Mouse (Mus musculus): ENCODE results near the gene Pdia5. TPM values are rescaled to one million over a fixed set of nuclear protein-coding genes. Genes with fewer than 3 reads are reported as not detected.

Pdia5 gene
- polyA plus RNA-seq, 1 experiment from 2014 or later = 57.5 TPM

DNA sequence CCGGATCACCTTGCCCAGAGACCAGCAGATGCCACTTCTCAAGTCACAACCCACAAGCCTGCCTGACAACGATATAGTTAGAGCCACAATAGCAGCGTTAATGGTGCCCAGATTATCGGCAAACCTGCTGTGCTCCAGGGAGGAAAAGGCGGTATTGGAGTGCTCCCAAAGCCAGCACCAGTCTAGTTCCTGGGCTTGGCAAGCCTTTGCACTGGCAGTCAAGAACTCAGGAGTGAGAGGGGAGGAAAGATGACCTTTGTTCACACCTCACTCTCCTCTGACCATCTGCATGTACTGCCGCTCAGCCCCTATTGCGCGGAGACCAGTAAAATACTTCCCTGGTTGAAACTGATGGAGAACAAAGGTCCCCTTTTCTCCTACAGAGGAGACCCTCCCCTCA is 19.7 kb downstream of the Pdia5 start:
- H3K27ac ChIP-seq (ENCODE audit: low read length) = no peak overlapping the region
- no peaks in the 10 kb centered on the region for H3K27me3 ChIP-seq (ENCODE audit: control insufficient read depth, insufficient read depth, low read length)
- H3K36me3 ChIP-seq (ENCODE audit: control insufficient read depth, insufficient read depth, low read length) = no peaks in the 10 kb centered on the region
- 83% methylated on average over 8 of the region's 8 CpGs for WGBS
- H3K4me3 ChIP-seq (replicated peaks; ENCODE audit: low read length) = no peak overlapping the region
- H3K4me2 ChIP-seq (ENCODE audit: low read depth, low read length) = no peak overlapping the region
- no peaks in the 10 kb centered on the region for H3K9me3 ChIP-seq (replicated peaks; ENCODE audit: control insufficient read depth, low read length)
- H3K9ac ChIP-seq (ENCODE audit: low read length) = no peak overlapping the region
- ATAC-seq (ENCODE audit: insufficient read depth, low FRiP score) = no peak
- no peaks in the 10 kb centered on the region for H3K4me1 ChIP-seq (ENCODE audit: control insufficient read depth, insufficient read depth, low read length)

DNA sequence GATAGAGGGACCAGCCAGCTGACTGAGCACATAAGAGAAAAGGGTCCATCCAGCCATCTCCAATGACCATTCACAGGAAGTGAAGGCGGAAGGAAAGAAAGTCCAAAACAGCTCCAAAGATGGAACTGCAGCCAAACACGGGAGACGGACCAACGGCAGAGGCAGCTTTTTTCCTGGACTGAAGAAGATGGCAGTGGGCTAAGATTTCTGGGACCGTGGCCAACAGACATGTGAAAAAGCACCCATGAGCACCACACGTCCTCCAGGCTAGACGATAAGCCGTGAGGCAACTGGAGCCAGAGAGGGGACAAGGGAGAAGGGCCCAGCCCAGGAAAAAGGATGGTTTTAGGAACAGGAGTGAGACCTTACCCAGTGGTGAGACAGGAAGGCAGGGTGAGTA is 20.6 kb downstream of the Pdia5 start:
- H3K27ac ChIP-seq (ENCODE audit: low read length) = no peak overlapping the region
- ATAC-seq (ENCODE audit: insufficient read depth, low FRiP score) = no peak
- H3K4me3 ChIP-seq (replicated peaks; ENCODE audit: low read length) = no peak overlapping the region
- no peaks in the 10 kb centered on the region for H3K4me1 ChIP-seq (ENCODE audit: control insufficient read depth, insufficient read depth, low read length)
- H3K4me2 ChIP-seq (ENCODE audit: low read depth, low read length) = no peak overlapping the region
- H3K9ac ChIP-seq (ENCODE audit: low read length) = no peak overlapping the region
- no peaks in the 10 kb centered on the region for H3K9me3 ChIP-seq (replicated peaks; ENCODE audit: control insufficient read depth, low read length)
- H3K36me3 ChIP-seq (ENCODE audit: control insufficient read depth, insufficient read depth, low read length) = no peaks in the 10 kb centered on the region
- 60% methylated on average over 8 of the region's 8 CpGs for WGBS
- H3K27me3 ChIP-seq (ENCODE audit: control insufficient read depth, insufficient read depth, low read length) = no peaks in the 10 kb centered on the region

DNA sequence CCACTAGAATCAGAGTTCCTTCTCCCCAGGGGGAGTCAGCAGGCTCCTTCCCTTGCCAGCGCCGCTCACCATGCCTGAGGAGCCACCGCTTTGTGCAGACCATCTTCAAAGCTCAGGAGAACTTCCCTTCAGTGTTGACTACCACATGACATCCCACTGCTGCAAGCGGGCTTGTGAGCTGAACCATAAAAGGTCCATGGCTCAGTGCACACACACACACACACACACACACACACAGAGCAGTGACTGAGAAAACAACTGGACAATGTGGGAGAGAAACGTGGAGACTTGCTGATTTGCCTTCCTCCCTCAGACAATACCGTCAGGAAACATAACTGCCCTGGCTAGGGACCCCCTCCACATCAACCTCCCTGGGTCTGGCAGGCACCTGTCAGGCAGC is 21.7 kb downstream of the Pdia5 start:
- Histone ChIP-seq H3K27me3 (ENCODE audit: control insufficient read depth, insufficient read depth, low read length) (no peaks in the 10 kb centered on the region), H3K9me3 (replicated peaks; ENCODE audit: control insufficient read depth, low read length) (no peaks in the 10 kb centered on the region), H3K4me2 (ENCODE audit: low read depth, low read length) (no peak overlapping the region), H3K4me3 (replicated peaks; ENCODE audit: low read length) (no peak overlapping the region), H3K36me3 (ENCODE audit: control insufficient read depth, insufficient read depth, low read length) (no peaks in the 10 kb centered on the region), H3K27ac (ENCODE audit: low read length) (no peak overlapping the region), H3K9ac (ENCODE audit: low read length) (no peak overlapping the region), H3K4me1 (ENCODE audit: control insufficient read depth, insufficient read depth, low read length) (no peaks in the 10 kb centered on the region)
- ATAC-seq (ENCODE audit: insufficient read depth, low FRiP score) = no peak
- 80% methylated on average over 6 of the region's 6 CpGs for WGBS

DNA sequence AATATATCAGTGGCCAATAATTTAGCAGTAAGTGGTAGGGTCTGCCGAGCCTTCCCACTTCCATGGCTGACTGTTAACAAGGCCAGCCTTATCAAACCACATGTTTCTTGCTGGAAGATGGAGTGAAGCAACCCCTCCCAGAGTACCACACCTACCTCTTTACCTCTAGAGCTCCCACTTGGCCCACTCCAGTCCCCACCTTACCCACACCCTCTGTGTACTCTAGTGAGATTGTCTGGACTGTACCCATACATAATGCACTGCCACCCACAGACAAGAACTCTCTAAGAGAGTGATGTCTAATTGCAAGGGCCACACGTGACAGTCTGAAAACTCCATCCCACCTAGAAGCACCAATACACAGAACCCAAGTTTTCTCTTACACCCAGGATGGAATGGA is 23.6 kb downstream of the Pdia5 start:
- Histone ChIP-seq H3K9ac (ENCODE audit: low read length) (no peak overlapping the region), H3K9me3 (replicated peaks; ENCODE audit: control insufficient read depth, low read length) (no peaks in the 10 kb centered on the region), H3K4me2 (ENCODE audit: low read depth, low read length) (no peak overlapping the region), H3K27me3 (ENCODE audit: control insufficient read depth, insufficient read depth, low read length) (no peaks in the 10 kb centered on the region), H3K27ac (ENCODE audit: low read length) (no peak overlapping the region), H3K4me1 (ENCODE audit: control insufficient read depth, insufficient read depth, low read length) (no peaks in the 10 kb centered on the region), H3K4me3 (replicated peaks; ENCODE audit: low read length) (no peak overlapping the region), H3K36me3 (ENCODE audit: control insufficient read depth, insufficient read depth, low read length) (no peaks in the 10 kb centered on the region)
- 79% methylated on average over 2 of the region's 2 CpGs for WGBS
- ATAC-seq (ENCODE audit: insufficient read depth, low FRiP score) = no peak

DNA sequence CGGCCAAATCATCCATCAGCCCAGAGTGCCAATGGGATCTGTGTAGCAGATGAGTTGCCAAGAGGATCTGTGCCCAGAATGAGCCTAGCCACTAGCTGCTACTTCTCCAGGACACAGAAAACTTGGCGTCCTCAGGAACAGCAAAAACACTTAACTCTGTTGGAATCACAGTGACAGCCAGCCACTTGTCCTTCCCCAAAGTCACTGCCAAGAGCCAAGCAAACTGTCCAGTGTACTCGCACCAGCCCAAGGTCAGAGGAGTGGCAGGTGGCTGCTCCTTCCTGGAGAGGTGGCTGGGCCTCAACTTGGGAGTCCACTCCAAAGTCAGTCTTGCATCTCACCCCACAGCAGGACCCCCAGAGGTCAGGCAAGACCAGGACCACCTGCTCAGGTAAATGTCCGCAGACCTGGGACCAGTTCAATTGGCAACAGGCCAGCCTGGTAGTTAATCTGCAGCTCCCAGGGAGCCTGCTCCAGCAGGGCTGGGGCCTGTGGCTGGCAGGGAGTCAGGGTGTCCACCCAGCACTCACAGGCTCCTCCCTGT is 24.8 kb downstream of the Pdia5 start:
- no peaks in the 10 kb centered on the region for H3K4me1 ChIP-seq (ENCODE audit: control insufficient read depth, insufficient read depth, low read length)
- no peak overlapping the region for H3K4me3 ChIP-seq (replicated peaks; ENCODE audit: low read length)
- no peak overlapping the region for H3K27ac ChIP-seq (ENCODE audit: low read length)
- no peak overlapping the region for H3K4me2 ChIP-seq (ENCODE audit: low read depth, low read length)
- H3K36me3 ChIP-seq (ENCODE audit: control insufficient read depth, insufficient read depth, low read length) = no peaks in the 10 kb centered on the region
- H3K9ac ChIP-seq (ENCODE audit: low read length) = no peak overlapping the region
- 77% methylated on average over 4 of the region's 4 CpGs for WGBS
- ATAC-seq (ENCODE audit: insufficient read depth, low FRiP score) = no peak
- H3K9me3 ChIP-seq (replicated peaks; ENCODE audit: control insufficient read depth, low read length) = no peaks in the 10 kb centered on the region
- no peaks in the 10 kb centered on the region for H3K27me3 ChIP-seq (ENCODE audit: control insufficient read depth, insufficient read depth, low read length)

DNA sequence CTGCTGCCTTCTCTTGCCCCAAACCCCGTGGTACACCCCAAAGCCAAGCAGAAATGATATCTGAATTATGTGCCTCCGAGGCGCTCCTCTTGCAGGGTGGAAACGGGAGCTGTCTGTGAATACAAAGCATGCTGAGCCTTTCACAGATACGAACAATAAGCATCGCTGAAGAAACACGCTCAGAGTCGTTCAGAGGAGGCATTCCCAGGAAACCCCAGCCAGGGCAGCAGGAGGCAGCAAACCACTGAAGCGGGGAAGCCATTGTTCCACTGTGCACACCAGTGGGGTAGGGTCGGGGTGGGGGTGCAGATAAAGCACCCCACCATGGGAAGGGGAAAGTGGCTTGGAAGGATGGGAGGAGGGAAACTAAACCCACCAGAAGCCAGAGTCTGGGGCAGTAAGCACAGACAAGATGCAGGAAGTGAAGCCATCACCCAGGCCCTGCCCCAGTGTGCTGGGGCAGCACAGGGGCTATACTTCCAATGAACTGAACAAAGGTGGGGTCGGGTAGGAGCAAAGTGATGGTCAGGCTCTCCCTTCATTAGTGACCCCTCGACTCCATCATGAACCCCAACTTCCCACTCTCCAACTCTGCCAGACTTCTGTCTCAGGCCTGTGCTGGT is 25.9 kb downstream of the Pdia5 start:
- WGBS = 84% methylated on average over 12 of the region's 12 CpGs
- H3K4me3 ChIP-seq (replicated peaks; ENCODE audit: low read length) = no peak overlapping the region
- no peak for ATAC-seq (ENCODE audit: insufficient read depth, low FRiP score)

DNA sequence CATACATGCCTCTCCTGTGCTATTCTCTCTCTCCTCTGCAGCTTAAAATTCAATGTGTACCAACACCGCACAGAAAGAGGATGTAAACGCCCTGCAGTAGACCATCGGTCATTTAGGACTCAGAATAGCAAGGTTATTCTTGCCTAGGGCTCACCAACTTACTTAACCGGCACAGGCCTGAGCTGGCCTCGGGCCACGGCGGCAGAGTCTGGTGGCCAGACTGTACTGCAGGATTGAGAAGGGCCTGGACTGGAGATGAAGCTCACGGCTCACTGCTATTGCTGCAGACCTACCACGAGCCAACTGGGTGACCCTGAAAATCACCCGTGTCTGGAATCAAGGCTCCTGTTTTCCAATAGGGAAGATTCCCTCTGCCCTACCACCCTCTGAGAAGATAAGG is 27.0 kb downstream of the Pdia5 start:
- Histone ChIP-seq H3K9ac (ENCODE audit: low read length) (no peak overlapping the region), H3K27ac (ENCODE audit: low read length) (no peak overlapping the region), H3K27me3 (ENCODE audit: control insufficient read depth, insufficient read depth, low read length) (no peaks in the 10 kb centered on the region), H3K36me3 (ENCODE audit: control insufficient read depth, insufficient read depth, low read length) (no peaks in the 10 kb centered on the region), H3K9me3 (replicated peaks; ENCODE audit: control insufficient read depth, low read length) (no peaks in the 10 kb centered on the region), H3K4me2 (ENCODE audit: low read depth, low read length) (no peak overlapping the region), H3K4me1 (ENCODE audit: control insufficient read depth, insufficient read depth, low read length) (no peaks in the 10 kb centered on the region), H3K4me3 (replicated peaks; ENCODE audit: low read length) (no peak overlapping the region)
- ATAC-seq (ENCODE audit: insufficient read depth, low FRiP score) = no peak
- WGBS = 94% methylated on average over 10 of the region's 10 CpGs

More for the DNA sequence above, 25.9 kb downstream of the Pdia5 start:
- H3K4me2 ChIP-seq (ENCODE audit: low read depth, low read length) = no peak overlapping the region
- no peaks in the 10 kb centered on the region for H3K36me3 ChIP-seq (ENCODE audit: control insufficient read depth, insufficient read depth, low read length)
- H3K27me3 ChIP-seq (ENCODE audit: control insufficient read depth, insufficient read depth, low read length) = no peaks in the 10 kb centered on the region
- no peak overlapping the region for H3K27ac ChIP-seq (ENCODE audit: low read length)
- H3K9me3 ChIP-seq (replicated peaks; ENCODE audit: control insufficient read depth, low read length) = no peaks in the 10 kb centered on the region
- H3K9ac ChIP-seq (ENCODE audit: low read length) = no peak overlapping the region
- H3K4me1 ChIP-seq (ENCODE audit: control insufficient read depth, insufficient read depth, low read length) = no peaks in the 10 kb centered on the region

DNA sequence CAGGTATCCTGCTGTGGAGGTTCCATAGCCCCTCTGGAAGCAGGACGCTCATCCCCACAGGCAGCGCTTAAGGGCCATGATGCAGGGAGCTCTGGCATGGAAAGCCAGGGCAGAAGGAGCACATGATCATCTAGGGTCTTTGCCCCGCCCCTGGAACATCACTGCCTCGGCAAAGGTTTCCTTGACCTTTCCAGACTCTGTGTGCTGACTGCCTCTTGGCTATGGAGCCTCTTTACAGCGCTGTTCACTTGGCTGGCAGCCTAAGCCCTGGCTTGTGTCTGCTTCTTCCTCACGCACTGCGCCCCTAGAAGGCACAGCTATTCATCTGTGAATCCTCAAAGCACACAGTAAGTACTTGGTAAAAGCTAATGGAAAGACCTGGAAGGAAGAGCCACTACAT is 27.7 kb downstream of the Pdia5 start:
- H3K4me1 ChIP-seq (ENCODE audit: control insufficient read depth, insufficient read depth, low read length) = no peaks in the 10 kb centered on the region
- no peak overlapping the region for H3K4me2 ChIP-seq (ENCODE audit: low read depth, low read length)
- no peaks in the 10 kb centered on the region for H3K9me3 ChIP-seq (replicated peaks; ENCODE audit: control insufficient read depth, low read length)
- WGBS = 79% methylated on average over 7 of the region's 7 CpGs
- no peaks in the 10 kb centered on the region for H3K36me3 ChIP-seq (ENCODE audit: control insufficient read depth, insufficient read depth, low read length)
- no peak overlapping the region for H3K4me3 ChIP-seq (replicated peaks; ENCODE audit: low read length)
- H3K9ac ChIP-seq (ENCODE audit: low read length) = no peak overlapping the region
- no peaks in the 10 kb centered on the region for H3K27me3 ChIP-seq (ENCODE audit: control insufficient read depth, insufficient read depth, low read length)
- no peak for ATAC-seq (ENCODE audit: insufficient read depth, low FRiP score)
- no peak overlapping the region for H3K27ac ChIP-seq (ENCODE audit: low read length)

DNA sequence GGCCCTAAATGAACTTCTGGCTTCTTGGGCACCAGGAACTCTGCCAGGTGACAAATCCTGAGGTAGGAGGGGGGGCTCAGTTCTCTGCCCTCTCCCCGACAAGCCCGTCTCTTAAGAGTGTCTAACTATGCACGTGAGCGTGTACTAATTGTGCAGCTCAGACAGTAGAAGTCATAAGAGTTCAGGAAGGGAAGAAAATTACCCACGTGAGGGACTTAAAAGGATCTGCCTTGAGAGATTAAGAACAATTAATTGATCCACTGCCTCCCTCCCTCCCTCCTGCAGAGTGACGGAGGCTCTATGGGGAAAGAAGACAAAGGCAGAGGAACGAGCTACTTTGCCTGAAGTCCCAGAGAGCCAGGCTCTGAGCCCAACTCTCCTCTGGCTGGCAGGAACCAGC is 31.1 kb downstream of the Pdia5 start:
- H3K27ac ChIP-seq (ENCODE audit: low read length) = no peak overlapping the region
- no peak overlapping the region for H3K9ac ChIP-seq (ENCODE audit: low read length)
- no peaks in the 10 kb centered on the region for H3K27me3 ChIP-seq (ENCODE audit: control insufficient read depth, insufficient read depth, low read length)
- 75% methylated on average over 7 of the region's 7 CpGs for WGBS
- H3K36me3 ChIP-seq (ENCODE audit: control insufficient read depth, insufficient read depth, low read length) = no peaks in the 10 kb centered on the region
- H3K9me3 ChIP-seq (replicated peaks; ENCODE audit: control insufficient read depth, low read length) = no peaks in the 10 kb centered on the region
- H3K4me1 ChIP-seq (ENCODE audit: control insufficient read depth, insufficient read depth, low read length) = no peaks in the 10 kb centered on the region
- no peak overlapping the region for H3K4me3 ChIP-seq (replicated peaks; ENCODE audit: low read length)
- ATAC-seq (ENCODE audit: insufficient read depth, low FRiP score) = no peak
- no peak overlapping the region for H3K4me2 ChIP-seq (ENCODE audit: low read depth, low read length)
